Mouse (Mus musculus) liver, embryonic 14.5 days (tissue): ENCODE data around the gene Rufy4. TPM values are rescaled to one million over a fixed set of nuclear protein-coding genes. Genes with fewer than 3 reads are reported as not detected.

Source experiments
- ATAC-seq: fragments of 200-750 bp; cut with Nextera tagmentation; 2 replicates; pipeline ENCODE4 v1.8.0; 2017; ENCODE audit warnings: moderate number of reproducible peaks, mild to moderate bottlenecking, moderate library complexity; ENCODE audit not compliant: insufficient read depth
- DNase-seq, 3 experiments: peaks; one replicate each; pipeline ENCODE4 v3.0.0-alpha.2; 2012 to 2013; ENCODE audit warnings: low read depth in 3 of 3, low spot score in 3 of 3
- H3K27ac ChIP-seq: fragments of 300-500 bp; sonication (generic); 2 replicates; pipeline ENCODE4 v1.5.1; 2014; ENCODE audit warnings: moderate library complexity, mild to moderate bottlenecking, control low read depth, inconsistent platforms
- H3K27me3 ChIP-seq: fragments of 300-500 bp; sonication (generic); 2 replicates; pipeline ENCODE4 v1.6.1; 2014; ENCODE audit warnings: mild to moderate bottlenecking, low read length, moderate library complexity; ENCODE audit not compliant: control insufficient read depth, insufficient read depth
- H3K36me3 ChIP-seq: fragments of 300-500 bp; sonication (generic); replicated peaks from 2 replicates; pipeline ENCODE4 v1.6.1; 2014; ENCODE audit warnings: low read depth; ENCODE audit not compliant: control insufficient read depth, insufficient read depth
- H3K4me1 ChIP-seq, 2 experiments: fragments of 200-500 bp in 1 of 2; fragments of 300-500 bp in 1 of 2; sonication (generic) in 1 of 2; replicated peaks; 2 replicates each; pipeline ENCODE4 v1.6.1; 2012 to 2014; ENCODE audit warnings: antibody characterized with exemption in 1 of 2, inconsistent platforms in 1 of 2, low read length in 1 of 2; ENCODE audit not compliant: control insufficient read depth in 2 of 2, insufficient read depth in 2 of 2
- H3K4me2 ChIP-seq: fragments of 300-500 bp; sonication (generic); 2 replicates; pipeline ENCODE4 v1.6.1; 2014; ENCODE audit warnings: low read depth, mild to moderate bottlenecking, control low read depth, moderate library complexity
- H3K4me3 ChIP-seq, 2 experiments: fragments of 200-500 bp in 1 of 2; fragments of 300-500 bp in 1 of 2; sonication (generic) in 1 of 2; 2 replicates each; pipeline ENCODE4 v1.5.1; 2012 to 2014; ENCODE audit warnings: low read depth in 2 of 2, low read length in 2 of 2, mild to moderate bottlenecking in 2 of 2, control low read depth in 1 of 2, inconsistent platforms in 1 of 2, moderate library complexity in 1 of 2; ENCODE audit not compliant: insufficient read depth in 1 of 2
- H3K9ac ChIP-seq: fragments of 300-500 bp; sonication (generic); replicated peaks from 2 replicates; pipeline ENCODE4 v1.6.1; 2014; ENCODE audit warnings: mild to moderate bottlenecking, control low read depth, moderate library complexity
- H3K9me3 ChIP-seq: fragments of 300-500 bp; sonication (generic); 2 replicates; pipeline ENCODE4 v1.6.1; 2016; ENCODE audit warnings: low read length, mixed read lengths; ENCODE audit not compliant: control insufficient read depth
- CTCF ChIP-seq: IDR thresholded peaks from 2 replicates; pipeline ENCODE4 v1.5.1; 2016; ENCODE audit warnings: antibody characterized with exemption, low read depth, control low read depth
- EP300 ChIP-seq: IDR thresholded peaks from 2 replicates; pipeline ENCODE4 v1.6.1; 2016; ENCODE audit warnings: antibody characterized with exemption, low read depth
- WGBS: fragments of 180-500 bp; shearing (Covaris S2); extraction: QIAGEN DNeasy Blood & Tissue Kit; methylation state at CpG from one replicate; pipeline ENCODE4 v1.1.7; 2014; ENCODE audit not compliant: insufficient replicate concordance; 5-methylcytosine and 5-hydroxymethylcytosine counted together
- polyA plus RNA-seq, 2 experiments: library from polyadenylated mRNA; depleted of rRNA in 1 of 2; stranded (reverse) in 1 of 2; unstranded in 1 of 2; fragments of >200 nt; fragmentation: Nextera tagmentation in 1 of 2; extraction: Ambion mirVana in 1 of 2; gene quantifications; 2 replicates each; pipeline versions ENCODE4 v1.2.1 to v1.2.3; 2012 to 2014

Rufy4 gene
- polyA plus RNA-seq, 2 experiments: 0.04 to 0.09 TPM

- Histone ChIP-seq H3K27me3 (no peaks in the 10 kb centered on the region), H3K9ac (no peak overlapping the region), H3K4me2 (no peak overlapping the region), H3K27ac (no peak overlapping the region), H3K4me3 (no peak overlapping the region), H3K4me1 (no peaks in the 10 kb centered on the region), H3K9me3 (no peaks in the 10 kb centered on the region), H3K36me3 (no peaks in the 10 kb centered on the region)
- TF ChIP-seq CTCF: no peak
- TF ChIP-seq EP300: no peak
- 51% methylated on average over 6 of the region's 6 CpGs for WGBS
- DNase-seq: no peak
- ATAC-seq: no peak
These were observed 13.7 kb upstream of the Rufy4 start for GRCm38 (mm10) chr1:74111696-74112030.

DNA sequence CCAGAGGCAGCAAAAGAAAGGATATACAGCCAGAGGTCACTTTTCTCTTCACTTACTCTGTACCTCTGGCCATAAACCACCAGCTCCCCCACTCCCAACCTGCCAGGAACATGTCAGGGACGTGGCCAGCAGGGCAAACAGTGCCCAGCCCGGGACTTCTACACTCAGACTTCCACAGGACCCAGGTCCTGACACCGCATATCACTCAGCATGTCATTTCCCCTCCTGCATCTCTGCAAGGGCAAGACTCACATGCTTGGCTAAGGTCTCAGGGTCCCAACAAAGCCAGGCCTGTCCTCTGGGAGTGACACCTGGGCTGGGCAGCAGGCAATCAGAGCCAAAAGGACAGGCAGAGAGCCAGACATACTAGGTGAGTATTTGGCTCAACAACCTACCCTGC is 12.3 kb upstream of the Rufy4 start:
- DNase-seq: no peak
- TF ChIP-seq CTCF: no peak
- TF ChIP-seq EP300: no peak
- Histone ChIP-seq H3K4me1 (no peaks in the 10 kb centered on the region), H3K9me3 (no peaks in the 10 kb centered on the region), H3K27ac (no peak overlapping the region), H3K9ac (no peak overlapping the region), H3K36me3 (no peaks in the 10 kb centered on the region), H3K27me3 (no peaks in the 10 kb centered on the region), H3K4me2 (no peak overlapping the region), H3K4me3 (no peak overlapping the region)
- ATAC-seq: no peak
- 47% methylated on average over 3 of the region's 3 CpGs for WGBS

- Histone ChIP-seq H3K36me3 (no peaks in the 10 kb centered on the region), H3K27me3 (peaks cover 6% of the 10 kb centered on the region), H3K4me3 (no peak overlapping the region), H3K9me3 (no peaks in the 10 kb centered on the region), H3K4me2 (no peak overlapping the region), H3K9ac (no peak overlapping the region), H3K27ac (no peak overlapping the region), H3K4me1 (no peaks in the 10 kb centered on the region)
- TF ChIP-seq CTCF (no peak), EP300 (no peak)
- WGBS: 61% methylated on average over 6 of the region's 6 CpGs
- ATAC-seq (no peak), DNase-seq (no peak)
These were observed 7.5 kb upstream of the Rufy4 start for GRCm38 (mm10) chr1:74117876-74118275.

GRCm38 (mm10) chr1:74119115-74119514 is 6.2 kb upstream of the Rufy4 start:
- TF ChIP-seq EP300 (no peak), CTCF (no peak)
- Histone ChIP-seq H3K4me2 (no peak overlapping the region), H3K9me3 (no peaks in the 10 kb centered on the region), H3K9ac (no peak overlapping the region), H3K4me1 (no peaks in the 10 kb centered on the region), H3K27me3 (peaks cover 17% of the 10 kb centered on the region), H3K27ac (no peak overlapping the region), H3K4me3 (no peak overlapping the region), H3K36me3 (no peaks in the 10 kb centered on the region)
- no peak for DNase-seq
- ATAC-seq: no peak
- 87% methylated on average over 1 of the region's 1 CpGs for WGBS

GRCm38 (mm10) chr1:74121138-74121537 is 4.2 kb upstream of the Rufy4 start:
- 54% methylated on average over 7 of the region's 7 CpGs for WGBS
- no peak overlapping the region for H3K27ac ChIP-seq
- no peaks in the 10 kb centered on the region for H3K36me3 ChIP-seq
- TF ChIP-seq EP300: no peak
- TF ChIP-seq CTCF: no peak
- peaks cover 27% of the 10 kb centered on the region for H3K27me3 ChIP-seq
- H3K9me3 ChIP-seq: no peaks in the 10 kb centered on the region
- DNase-seq (no peak), ATAC-seq (no peak)
- H3K4me2 ChIP-seq: no peak overlapping the region
- no peak overlapping the region for H3K4me3 ChIP-seq
- H3K4me1 ChIP-seq: no peaks in the 10 kb centered on the region
- no peak overlapping the region for H3K9ac ChIP-seq
